Mouse (Mus musculus): ENCODE data around the gene Pnrc1.

GRCm38 (mm10) chr4:33248062-33248889 is 41.7 kb downstream of the Pnrc1 start:
- TF ChIP-seq POLR2A (IDR thresholded peaks at IDR 0.05; ENCODE audit: low read depth, low read length) (peak; percentile 94), CTCF (IDR thresholded peaks at IDR 0.05; ENCODE audit: extremely low read depth, insufficient read length, insufficient replicate concordance, low read depth, low read length) (no peak)
